Mouse (Mus musculus) lung, adult 2 months (tissue): ENCODE measurements around the gene Cfap54.

Experiments used
- CTCF ChIP-seq: fragments of 200-500 bp; IDR thresholded peaks from 2 replicates; pipeline ENCODE4 v1.5.1; 2011; ENCODE audit warnings: mild to moderate bottlenecking, low read length, control low read depth; ENCODE audit not compliant: insufficient read depth
- POLR2A ChIP-seq: fragments of 200-500 bp; IDR thresholded peaks from 2 replicates; pipeline ENCODE4 v1.6.1; 2011; ENCODE audit warnings: low read depth, mild to moderate bottlenecking, control low read depth, low read length, borderline replicate concordance; ENCODE audit errors: extremely low read depth

GRCm38 (mm10) chr10:93123310-93123709 lies 41.9 kb upstream of the Cfap54 start:
- TF ChIP-seq CTCF (no peak), POLR2A (no peak)
